Mouse (Mus musculus) kidney, adult 2 months (tissue): ENCODE results near the gene Myo6.

ENCODE experiments used
- CTCF ChIP-seq: fragments of 200-500 bp; conservative IDR thresholded peaks from 2 replicates; pipeline ENCODE4 v1.5.1; 2011; ENCODE audit warnings: low read depth, mild to moderate bottlenecking, control low read depth, low read length, moderate library complexity, mixed read lengths; ENCODE audit not compliant: insufficient read depth, insufficient read length
- POLR2A ChIP-seq: fragments of 200-500 bp; IDR thresholded peaks from one replicate; pipeline ENCODE4 v1.6.1; 2011; ENCODE audit warnings: low read depth, low read length, control low read depth

DNA sequence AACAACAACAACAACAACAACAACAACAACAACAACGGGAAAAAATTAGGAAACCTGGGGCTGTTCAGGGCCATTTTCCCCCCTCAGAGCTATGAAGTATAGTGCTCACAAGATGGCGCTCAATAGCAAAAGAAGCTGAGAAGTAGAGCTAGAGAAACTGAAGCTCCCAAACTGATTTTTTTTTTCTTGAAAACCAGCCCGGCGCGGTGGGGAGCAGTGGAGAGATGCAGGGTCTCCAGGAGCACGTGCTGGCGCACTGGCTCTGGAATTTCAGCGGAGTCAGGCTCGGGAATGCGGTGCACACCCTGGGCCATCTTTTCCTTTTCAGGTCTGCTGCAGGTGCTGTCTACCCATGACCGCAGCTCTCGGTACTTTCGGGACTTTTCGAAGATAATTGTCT is 167.3 kb downstream of the Myo6 start:
- no peak; the same call in 1 of the 2 replicates for TF ChIP-seq CTCF
- TF ChIP-seq POLR2A: no peak
